Mouse (Mus musculus): ENCODE data around the gene Cap2.

Cap2 gene

DNA sequence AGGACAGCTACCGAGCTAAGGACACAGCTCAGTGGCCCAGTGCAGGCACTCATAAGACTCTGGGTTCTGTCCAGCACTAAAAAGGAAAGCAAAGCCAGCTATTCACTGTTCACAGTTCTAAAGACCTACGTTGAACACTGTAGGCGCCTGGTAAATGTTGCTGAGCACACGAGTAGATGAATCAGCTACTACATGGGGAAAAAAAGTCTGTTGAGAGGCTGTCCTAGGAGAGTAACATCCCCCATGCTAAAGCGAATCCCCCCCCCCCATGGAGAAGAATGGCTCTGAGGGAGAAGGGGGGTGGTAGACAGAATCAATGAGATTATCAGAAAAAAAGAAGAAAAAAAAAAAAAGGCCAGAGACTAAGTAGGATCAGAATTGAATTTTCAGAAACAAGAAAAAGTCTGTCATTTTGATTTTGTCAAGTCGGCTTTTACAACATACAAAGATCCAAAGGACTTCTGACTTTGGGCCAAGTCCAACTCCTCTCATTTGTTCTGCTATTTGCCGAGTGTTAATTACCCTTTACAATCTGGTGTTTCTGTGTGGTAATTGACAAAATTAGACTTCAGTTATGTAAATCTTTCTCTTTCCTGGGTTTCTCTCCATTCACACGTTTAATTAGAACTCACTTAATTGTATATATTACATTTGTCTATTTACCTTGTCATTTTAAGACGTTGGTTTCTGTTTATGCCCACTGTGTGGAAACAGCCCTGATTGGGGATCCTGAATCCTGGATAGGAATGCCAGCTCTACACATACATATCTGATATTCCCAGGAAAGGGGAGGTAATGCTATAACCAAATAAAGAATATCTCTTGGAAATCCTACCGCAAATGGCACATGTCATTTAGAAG is 139.2 kb downstream of the Cap2 start:
- no peak for DNase-seq

DNA sequence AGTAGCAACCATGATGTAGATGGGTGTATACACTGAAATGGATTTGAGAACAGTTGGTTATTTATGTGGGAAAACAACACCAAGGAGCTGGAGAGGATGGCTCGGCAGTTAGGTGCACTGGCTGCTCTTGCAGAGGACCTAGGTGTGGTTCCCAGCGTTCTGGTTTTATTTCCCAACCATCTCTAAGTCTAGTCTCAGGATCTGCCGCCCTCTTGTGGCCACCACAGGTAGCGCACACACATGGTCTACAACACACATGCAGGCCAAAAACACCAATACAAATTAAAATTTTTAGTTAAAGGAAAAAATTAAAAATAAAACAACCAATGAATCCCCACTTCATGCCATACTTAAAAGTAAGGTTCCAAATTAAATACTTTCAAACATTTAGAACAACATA is 140.7 kb downstream of the Cap2 start:
- DNase-seq: peak; percentile 29 to 30

DNA sequence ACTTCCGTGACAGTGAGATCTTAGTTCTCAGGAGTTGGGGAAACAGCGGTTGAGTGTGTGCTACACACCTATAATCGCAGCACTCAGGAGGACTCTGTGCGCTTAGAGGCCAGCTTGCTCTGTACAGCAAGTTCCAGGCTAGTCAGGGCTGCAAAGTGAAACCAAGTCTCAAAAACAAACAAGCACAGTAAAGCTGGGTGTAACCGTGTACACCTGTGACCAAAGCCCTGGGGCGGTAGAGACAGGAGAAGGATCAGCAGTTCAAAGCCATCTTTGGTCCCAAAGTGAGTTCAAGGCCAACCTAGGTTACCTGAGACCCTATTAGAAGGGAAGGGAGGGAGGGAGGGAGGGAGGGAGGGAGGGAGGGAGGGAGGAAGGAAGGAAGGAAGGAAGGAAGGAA is 142.5 kb downstream of the Cap2 start:
- DNase-seq: no peak

DNA sequence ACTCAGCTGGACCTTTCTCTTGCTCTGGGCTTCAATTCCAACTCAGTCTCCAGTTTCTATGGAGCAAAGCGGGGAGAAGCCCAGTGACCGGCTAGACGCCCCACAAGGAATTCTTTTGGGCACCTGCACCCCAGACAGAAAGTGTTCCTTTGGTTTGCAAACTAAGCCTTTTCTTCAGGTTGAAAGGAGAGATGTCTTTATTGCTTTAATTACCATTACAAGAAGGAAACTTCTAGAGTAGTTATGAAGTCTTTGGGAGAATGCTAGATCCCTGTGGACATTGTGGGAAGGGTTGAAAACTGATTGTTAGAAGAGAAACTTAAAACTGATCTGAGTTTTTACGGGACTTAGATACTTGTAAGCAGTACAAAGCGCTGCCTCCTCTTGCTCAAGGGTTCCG is 143.8 kb downstream of the Cap2 start:
- no peak for DNase-seq

DNA sequence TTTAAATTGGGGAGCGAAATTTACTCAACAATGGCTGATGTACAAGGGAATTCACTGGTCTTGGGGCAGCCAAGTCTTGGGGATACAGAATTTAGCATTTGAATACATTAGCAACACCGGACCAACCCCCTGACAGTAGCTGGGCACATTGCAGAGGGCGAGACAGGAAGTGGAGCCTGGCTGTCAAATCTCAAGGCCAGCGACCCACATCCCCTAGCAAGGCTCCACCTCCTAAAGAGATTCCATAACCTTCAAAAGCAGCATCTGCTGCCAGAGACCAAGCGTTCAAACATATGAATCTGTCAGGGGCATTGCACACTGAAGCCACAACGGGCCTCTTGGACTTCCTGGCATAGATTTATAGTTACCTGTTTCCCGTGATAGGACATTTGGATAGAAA is 150.2 kb downstream of the Cap2 start:
- DNase-seq: no peak

DNA sequence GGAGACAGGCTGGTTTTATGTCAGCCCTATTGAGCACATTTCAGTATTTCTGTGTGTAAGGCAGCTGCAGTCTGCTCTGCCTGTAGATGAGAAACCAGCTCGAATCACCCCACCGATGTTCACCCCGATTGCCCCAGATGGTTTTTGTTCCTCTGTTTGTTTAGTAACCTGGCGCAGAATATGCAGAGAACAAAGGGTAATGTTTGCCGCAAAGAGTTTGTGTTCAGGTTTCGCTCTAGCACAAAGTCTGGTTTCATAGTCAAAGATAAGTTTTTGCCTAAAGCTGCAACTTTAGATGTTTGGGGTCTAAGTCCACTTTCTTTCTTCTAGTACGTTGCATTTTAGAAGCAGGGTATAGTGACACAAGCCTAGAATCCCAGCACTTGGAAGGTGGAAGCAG is 151.0 kb downstream of the Cap2 start:
- DNase-seq: no peak

DNA sequence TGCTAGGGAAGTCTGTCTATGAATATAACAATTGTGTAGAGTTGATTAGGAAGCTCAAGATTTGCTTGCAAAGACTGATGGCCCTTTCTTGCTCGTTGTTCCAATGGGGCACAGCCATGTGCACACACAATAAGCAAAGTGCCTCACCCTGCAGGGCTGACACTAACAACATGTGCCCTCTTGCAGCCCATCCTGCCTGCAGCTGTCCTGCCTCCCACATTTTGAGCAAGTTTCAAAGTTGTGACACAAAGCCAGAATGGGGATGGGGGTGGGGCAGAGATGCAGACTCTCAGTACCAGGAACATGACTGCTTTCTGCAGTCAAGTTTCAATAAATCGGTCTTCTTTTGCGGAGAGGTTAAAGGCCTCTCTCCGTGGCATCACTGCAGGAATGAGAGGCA is 152.0 kb downstream of the Cap2 start:
- no peak for DNase-seq

DNA sequence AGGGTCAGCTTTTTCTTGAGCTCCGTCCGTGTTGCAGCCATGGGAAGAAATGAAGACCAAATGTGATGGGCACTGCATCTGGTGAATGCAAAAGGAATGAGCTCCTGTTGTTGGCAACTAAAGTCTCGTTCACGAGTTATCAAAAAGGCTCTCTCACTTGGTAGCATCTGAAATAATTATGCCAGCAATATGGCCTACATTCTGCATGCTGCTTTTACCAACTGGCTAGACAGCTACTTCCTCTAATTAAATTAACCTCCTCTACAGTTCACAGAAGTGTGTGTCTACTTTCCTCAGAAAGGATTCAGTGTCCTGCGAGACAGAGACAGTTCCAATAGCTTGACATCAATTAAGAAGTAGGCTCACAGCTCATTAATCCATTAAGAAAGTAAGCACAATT is 152.9 kb downstream of the Cap2 start:
- no peak for DNase-seq

DNA sequence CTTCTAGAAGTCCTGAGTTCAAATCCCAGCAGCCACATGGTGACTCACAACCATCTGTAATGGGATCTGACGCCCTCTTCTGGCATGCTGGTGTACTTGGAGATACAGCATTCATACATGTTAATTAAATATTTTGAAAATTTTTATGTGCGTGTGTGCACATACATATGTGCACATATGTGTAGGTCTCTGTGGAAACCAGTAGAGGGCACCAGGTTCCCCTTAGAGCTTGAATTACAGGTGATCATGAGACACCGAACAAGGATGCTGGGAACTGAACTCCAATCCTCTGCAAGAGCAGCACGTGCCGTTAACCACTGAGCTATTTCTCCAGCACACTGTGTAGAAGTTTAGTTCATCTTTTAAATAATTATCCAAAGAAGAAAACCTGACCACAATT is 157.6 kb downstream of the Cap2 start:
- DNase-seq: no peak

DNA sequence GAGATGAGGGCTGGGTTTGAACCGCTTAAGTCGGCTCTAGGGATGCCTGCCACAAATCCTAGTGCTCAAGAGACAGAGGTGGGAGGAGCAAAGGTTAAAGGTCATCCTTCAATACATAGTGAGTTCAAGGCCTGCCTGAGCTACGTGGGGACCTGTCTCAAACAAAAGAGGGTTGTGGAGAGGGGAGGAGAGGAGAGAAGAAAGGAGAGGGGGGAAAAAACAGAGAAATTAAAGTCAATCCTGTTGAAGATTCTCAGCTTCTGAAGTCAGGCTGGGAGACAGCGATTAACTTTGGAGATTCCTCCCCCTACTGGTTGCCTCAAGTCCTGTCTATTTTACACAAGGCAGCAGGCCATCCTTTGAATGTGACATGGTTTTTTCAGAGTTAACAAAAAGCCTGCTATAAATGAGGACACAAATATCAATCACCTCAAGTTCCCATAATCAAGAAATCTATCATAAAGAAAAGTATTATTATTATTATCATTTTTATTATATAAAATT is 161.9 kb downstream of the Cap2 start:
- DNase-seq: no peak

DNA sequence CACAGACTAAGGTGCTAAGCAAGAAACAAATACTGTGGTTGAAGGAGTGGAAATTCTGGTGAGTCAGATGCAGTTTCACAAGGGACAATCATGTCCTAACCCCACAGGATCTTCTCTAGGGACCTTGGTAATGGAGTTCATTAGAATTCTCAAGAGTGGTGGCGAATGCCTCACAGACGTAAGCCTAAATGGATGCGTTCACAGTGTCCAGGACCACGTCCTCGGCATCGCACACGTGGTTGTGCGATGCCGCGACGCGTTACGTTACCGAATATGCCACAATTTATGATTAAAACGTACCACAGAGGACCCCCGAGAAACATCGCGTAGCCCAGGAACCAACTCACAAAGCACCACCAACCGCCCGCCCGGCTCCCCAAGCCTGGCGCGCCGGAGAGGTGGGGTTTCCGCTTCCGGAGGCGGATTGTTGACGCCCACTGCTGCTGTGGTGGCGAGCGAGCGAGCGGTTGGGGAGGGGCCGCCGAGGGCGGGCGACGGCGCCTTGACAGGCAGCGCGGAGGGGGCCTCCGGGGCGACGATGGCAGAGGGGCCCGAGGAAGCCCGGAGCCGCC is 167.5 kb downstream of the Cap2 start, which contains the start of gene Fam8a1:
Gene Fam8a1, plus strand, starts transcription at position 475 of the 572 bp plus-strand sequence.
- peak; percentile 90 to 94 for DNase-seq

DNA sequence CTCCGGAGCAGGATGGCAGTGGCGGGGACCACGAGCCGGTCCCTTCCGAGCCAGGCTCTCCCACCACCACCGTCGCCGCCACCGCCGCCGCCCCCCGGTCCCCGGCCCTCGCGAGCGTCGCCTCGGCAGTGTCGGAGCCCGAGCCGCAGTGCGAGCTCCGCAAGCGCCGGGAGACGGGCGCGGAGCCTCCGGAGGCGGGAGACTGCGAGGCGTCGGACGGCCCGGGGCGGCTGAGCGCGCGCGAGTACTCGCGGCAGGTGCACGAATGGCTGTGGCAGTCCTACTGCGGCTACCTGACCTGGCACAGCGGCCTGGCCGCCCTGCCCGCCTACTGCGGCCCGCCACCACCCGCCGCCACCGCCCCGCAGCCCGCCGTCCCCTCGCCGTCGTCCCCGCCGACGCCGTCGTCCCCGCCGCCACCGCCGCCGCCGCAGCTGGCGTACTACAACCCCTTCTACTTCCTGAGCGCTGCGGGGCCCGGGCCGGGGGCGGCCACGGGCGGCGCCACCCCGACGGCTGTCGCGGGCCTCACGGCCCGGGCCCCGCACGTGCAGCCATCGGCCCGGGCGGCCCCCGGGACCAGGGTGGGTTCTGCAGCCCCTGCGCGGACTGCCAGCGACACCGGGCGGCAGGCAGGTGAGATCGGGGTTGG is 168.1 kb downstream of the Cap2 start:
- DNase-seq: peak; percentile 54 to 71

DNA sequence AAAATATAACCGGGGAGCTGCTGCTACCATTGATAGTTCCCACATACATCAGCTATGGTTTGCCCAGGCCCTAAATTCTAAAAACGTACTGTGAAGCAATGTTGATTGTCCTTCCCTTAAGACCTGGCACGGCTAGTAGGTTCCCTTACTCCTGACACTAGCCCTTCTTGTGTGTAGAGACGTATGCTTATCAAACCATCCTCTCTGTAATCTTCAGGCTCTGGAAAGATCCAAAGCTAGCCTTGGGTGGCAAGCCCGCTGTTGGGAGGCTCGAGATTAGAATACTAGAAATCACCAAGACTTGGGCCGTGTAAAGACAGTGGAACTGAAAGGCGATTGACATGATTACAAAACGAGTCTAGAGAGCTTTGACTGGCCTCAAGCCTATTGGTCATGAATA is 168.9 kb downstream of the Cap2 start:
- DNase-seq: no peak

DNA sequence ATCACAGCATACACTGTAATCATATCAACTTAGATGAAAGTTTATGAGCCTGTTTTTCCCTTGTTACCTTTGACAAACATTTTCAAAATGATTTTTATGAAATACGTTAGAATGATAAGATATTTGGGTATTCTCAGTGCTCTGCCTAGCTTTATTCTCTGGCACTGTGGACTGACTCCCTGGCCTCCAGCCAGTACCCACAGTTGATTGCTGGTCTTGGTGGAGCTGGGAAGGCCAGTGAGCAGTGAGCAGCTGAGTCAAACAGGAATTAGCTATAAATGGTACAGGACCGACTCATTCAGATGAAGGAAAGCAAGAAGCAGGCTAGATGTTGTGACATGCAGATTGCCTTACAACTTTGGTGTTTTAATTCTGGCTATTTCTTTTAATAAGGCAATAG is 173.0 kb downstream of the Cap2 start:
- no peak for DNase-seq

DNA sequence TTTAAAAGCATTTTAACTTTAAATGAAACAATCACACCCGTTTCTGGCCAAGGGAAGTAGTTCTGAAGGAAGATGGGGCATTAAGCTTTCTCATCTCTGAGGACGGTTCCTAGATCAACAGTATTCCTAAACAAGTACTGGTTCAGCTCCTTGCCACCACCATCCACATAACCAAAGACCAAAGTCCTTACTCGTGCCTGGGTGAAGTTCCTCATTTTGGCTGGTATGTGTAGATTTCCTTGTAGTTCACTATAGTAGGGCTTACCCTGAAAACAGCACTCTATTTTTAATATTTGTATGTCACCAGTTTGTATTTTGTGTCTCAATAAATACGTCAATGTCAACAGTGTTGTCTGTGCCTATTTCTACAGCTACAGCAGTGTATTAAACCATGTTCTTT is 176.1 kb downstream of the Cap2 start:
- no peak for DNase-seq

DNA sequence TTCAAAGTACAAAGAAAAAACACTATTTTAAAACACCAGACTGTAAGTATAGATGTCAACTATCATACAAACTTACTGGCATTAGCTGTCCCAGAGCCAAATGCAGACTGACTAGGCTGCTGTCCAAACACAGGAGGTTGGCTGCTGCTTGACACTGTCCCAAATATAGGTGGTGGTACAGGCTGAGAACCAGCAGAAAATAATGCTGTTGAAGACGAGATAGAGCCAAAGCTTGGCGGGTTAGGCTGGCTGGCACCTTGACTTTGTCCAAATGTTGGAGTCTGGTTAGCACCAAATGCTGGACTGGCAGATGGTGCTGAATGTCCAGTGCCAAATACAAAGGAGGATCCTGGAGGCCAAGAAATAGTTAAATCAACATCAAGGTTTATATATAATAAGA is 181.3 kb downstream of the Cap2 start:
- DNase-seq: no peak

DNA sequence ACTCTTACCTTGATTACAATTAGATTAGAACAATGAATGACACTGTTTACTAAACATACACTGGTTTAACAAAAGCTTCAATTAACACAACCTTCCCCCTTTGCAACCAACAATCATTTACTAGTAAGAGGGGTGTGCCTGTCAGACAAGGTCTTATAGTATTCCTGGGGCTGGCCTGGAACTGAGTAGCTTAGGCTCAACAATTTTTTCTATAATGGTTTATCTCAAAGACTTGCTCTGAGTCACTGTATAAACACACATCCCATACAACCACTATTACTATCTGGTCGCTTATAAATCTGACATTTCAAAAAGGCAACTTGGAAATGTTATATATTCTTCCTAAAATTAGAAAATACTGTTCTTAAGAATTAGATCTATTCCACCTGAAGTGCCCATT is 181.7 kb downstream of the Cap2 start:
- DNase-seq: no peak

DNA sequence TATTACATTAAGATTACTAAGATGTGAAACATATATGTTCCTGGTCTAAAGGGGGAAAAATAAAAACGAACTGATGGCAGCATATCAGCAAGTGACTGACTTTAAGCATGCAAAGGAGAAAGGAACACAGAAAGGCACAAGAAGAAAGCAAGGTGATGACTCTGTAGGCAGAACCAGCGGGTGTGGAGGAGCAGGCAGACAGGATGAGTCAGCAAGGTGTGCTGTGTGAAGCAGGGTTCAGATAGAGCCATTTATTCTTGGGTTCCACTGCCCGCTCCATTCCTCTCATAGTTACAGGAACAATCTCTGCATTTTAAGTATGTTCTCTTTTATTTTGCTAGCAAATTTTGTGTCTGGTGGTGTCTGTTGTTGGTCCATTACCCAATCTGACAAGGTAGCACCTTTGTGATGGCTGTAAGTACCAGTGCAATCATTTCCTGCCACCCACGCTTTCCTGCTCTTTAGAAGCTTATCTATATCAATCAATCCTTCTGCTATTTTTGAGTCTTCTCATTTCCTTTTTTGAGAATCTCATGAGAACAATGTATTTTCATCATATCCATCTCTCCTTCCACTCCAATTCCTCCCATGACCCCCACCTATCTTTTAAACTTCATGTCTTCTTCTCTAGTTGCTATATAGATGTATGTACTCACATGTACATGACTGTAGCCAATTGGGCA is 189.1 kb downstream of the Cap2 start:
- DNase-seq: no peak

DNA sequence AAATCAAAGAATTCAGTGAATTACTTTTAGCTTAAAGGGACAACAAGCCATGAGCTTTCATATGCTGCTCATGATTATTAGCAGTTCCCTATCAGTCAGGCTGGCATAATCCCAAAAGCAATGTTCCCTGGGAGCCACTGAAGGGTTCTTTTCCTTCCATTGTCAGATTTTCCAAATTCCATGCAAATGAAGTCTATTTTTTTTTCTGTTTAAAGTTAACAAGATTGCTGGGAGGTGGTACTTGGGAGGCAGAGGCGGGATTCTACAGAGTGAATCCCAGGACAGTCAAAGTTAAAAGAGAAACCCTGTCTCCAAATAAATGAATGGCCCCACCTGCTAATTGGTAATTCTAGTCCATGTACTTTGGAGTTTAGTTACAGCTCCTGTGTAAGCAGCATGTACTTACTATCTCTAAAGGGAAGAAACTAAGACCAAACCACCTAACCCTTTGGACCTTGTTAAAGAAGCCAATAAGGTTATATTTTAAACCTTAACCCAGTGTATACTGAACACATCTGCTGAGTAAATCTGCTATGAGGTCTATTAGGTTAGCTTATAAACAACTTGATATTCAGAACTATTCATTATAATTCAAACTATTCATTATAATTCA is 193.8 kb downstream of the Cap2 start:
- DNase-seq: no peak

DNA sequence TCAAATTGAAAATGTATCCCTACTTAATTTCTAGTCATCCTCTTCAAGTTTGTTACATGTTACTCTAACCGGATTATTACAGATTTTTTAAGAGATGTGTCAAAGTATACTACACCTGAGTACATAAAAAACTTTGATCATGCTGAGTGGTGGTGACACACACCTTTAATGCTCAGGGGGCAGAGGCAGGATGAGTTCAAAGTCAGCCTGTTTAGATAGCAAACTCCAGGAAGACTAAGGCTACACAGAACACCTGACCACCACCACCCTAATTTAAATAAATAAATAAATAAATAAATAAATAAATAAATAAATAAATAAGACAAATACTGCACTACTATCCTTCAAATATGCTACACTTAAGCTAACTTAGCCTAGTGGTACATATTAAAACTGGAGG is 194.3 kb downstream of the Cap2 start:
- DNase-seq: no peak

DNA sequence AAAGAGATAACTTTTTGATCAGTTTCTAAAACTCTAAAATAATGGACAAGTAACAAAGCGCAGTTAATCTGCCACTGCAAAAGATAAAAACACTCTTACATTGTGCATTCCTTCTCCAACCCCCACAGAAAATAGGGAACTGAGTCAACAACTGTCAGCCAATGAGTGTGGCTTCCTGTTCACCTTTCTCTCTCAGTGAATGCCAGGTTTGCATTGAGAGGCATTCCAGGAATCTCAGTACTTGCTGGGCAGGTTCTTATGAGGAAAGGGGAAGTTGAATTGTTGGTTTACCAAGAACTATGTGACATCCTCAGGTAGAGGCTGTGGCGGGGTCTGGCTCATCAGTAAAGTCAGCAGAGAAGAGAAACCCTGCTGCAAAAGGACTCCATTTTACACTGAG is 195.1 kb downstream of the Cap2 start:
- no peak for DNase-seq

DNA sequence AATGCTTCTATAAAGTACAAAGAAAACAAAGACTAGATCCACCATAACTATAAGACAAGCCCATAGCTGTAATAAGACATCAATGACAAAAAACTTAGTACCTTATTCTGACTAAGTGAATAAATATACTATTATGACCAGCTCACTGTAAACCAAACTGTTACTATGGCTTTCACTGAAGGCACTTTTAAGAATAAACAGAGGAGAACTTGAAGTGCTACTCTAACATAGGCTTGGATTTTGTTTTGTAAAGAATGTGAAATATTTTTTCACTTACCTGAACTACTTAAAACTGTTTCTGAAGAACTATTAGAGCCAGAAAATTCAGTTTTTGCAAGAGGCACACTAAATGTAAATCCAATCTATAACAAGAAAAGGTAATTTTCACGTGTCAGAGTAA is 197.7 kb downstream of the Cap2 start:
- no peak for DNase-seq

Measured in thymus, postnatal 36 days (tissue).